Mouse (Mus musculus) neutrophil, adult 5-6 weeks (primary cell): ENCODE results near the gene Cse1l. TPM values are rescaled to one million over a fixed set of nuclear protein-coding genes. Genes with fewer than 3 reads are reported as not detected.

Experiments used
- ATAC-seq: fragments of 151-379, 151-347 bp; 2 replicates; pipeline ENCODE4 v1.8.0; 2017; ENCODE audit warnings: mild to moderate bottlenecking, moderate TSS enrichment; ENCODE audit not compliant: insufficient number of reproducible peaks, poor library complexity, low FRiP score, severe bottlenecking; ENCODE audit errors: extremely low read depth
- total RNA-seq: library from RNA; stranded (forward); fragments of 200-1000 nt; gene quantifications from 2 replicates; pipeline ENCODE4 v1.2.3, GENCODE M21; 2017

Gene Cse1l
- total RNA-seq, 1 experiment from 2014 or later = 95.3 TPM

GRCm38 (mm10) chr2:166960648-166961330 lies 54.9 kb downstream of the Cse1l start:
- ATAC-seq = no peak

- ATAC-seq = no peak
These were observed 57.4 kb downstream of the Cse1l start for GRCm38 (mm10) chr2:166963257-166963656.

GRCm38 (mm10) chr2:166964773-166965172 lies 58.9 kb downstream of the Cse1l start:
- ATAC-seq = peak; percentile 33; the same call in 1 of the 2 replicates

- ATAC-seq = no peak
These were observed 67.3 kb downstream of the Cse1l start for GRCm38 (mm10) chr2:166973153-166973552.

- 0 out of 2 replicates have a peak, but pooled peaks have one; percentile 30 for ATAC-seq
These were observed 68.5 kb downstream of the Cse1l start for GRCm38 (mm10) chr2:166974177-166974872.

GRCm38 (mm10) chr2:166976356-166976755 lies 70.5 kb downstream of the Cse1l start:
- 0 out of 2 replicates have a peak, but pooled peaks have one; percentile 25 for ATAC-seq

GRCm38 (mm10) chr2:166977490-166977889 lies 71.7 kb downstream of the Cse1l start:
- ATAC-seq = no peak

GRCm38 (mm10) chr2:166980161-166980560 lies 74.3 kb downstream of the Cse1l start:
- ATAC-seq = 0 out of 2 replicates have a peak, but pooled peaks have one; percentile 39

GRCm38 (mm10) chr2:166983351-166983894 lies 77.6 kb downstream of the Cse1l start:
- ATAC-seq = no peak

- ATAC-seq = no peak
These were observed 85.0 kb downstream of the Cse1l start for GRCm38 (mm10) chr2:166990861-166991260.

GRCm38 (mm10) chr2:166991945-166992344 lies 86.1 kb downstream of the Cse1l start:
- no peak for ATAC-seq

- ATAC-seq = no peak
These were observed 89.4 kb downstream of the Cse1l start for GRCm38 (mm10) chr2:166995021-166995795.

Other genes starting within 250 kb of the Cse1l start
- 111 and 119 TPM in 2 replicates for gene Prex1, start 192.2 kb upstream of the Cse1l start, total RNA-seq
- gene Trp53rkb, start 113.5 kb upstream of the Cse1l start, total RNA-seq = 6.1 and 6.8 TPM in 2 replicates
- gene Arfgef2, start 100.5 kb upstream of the Cse1l start, total RNA-seq = 33.4 and 35.9 TPM in 2 replicates
- 64.5 and 67.0 TPM in 2 replicates for gene Stau1, start 90.3 kb downstream of the Cse1l start, total RNA-seq
- 49.1 and 51.3 TPM in 2 replicates for gene Ddx27, start 109.2 kb downstream of the Cse1l start, total RNA-seq
- 60.8 and 65.7 TPM in 2 replicates for gene Znfx1, start 157.0 kb downstream of the Cse1l start, total RNA-seq